Mouse (Mus musculus) spleen, adult 2 months (tissue): ENCODE data around the gene Pan3.

ENCODE experiments used
- CTCF ChIP-seq: fragments of 200-500 bp; IDR thresholded peaks from 2 replicates; pipeline ENCODE4 v1.5.1; 2011; ENCODE audit warnings: mild to moderate bottlenecking, inconsistent platforms; ENCODE audit not compliant: insufficient read depth, insufficient read length, insufficient replicate concordance; ENCODE audit errors: extremely low read depth
- POLR2A ChIP-seq: fragments of 200-500 bp; IDR thresholded peaks from 2 replicates; pipeline ENCODE4 v1.6.1; 2011; ENCODE audit warnings: low read depth, low read length, inconsistent platforms

GRCm38 (mm10) chr5:147490907-147491306 is 60.9 kb downstream of the Pan3 start:
- TF ChIP-seq CTCF (no peak), POLR2A (no peak)
